Mouse (Mus musculus) bone marrow macrophage, adult 2 months (primary cell): Measurements from ENCODE around the gene Sim1. TPM values are rescaled to one million over a fixed set of nuclear protein-coding genes. Genes with fewer than 3 reads are reported as not detected.

Experiments used
- H3K27ac ChIP-seq: 2 replicates; pipeline ENCODE4 v1.5.1; 2012; ENCODE audit warnings: low read depth, low read length; ENCODE audit not compliant: insufficient read depth
- H3K4me1 ChIP-seq: 2 replicates; pipeline ENCODE4 v1.6.1; 2012; ENCODE audit warnings: low read length; ENCODE audit not compliant: control insufficient read depth, insufficient read depth
- H3K4me3 ChIP-seq: 2 replicates; pipeline ENCODE4 v1.5.1; 2012; ENCODE audit warnings: mild to moderate bottlenecking, low read length, moderate library complexity; ENCODE audit not compliant: insufficient read depth
- CTCF ChIP-seq: IDR thresholded peaks from 2 replicates; pipeline ENCODE4 v1.5.1; 2012; ENCODE audit warnings: low read depth, mild to moderate bottlenecking, low read length, moderate library complexity
- POLR2A ChIP-seq: IDR thresholded peaks from 2 replicates; pipeline ENCODE4 v1.6.1; 2012; ENCODE audit warnings: mild to moderate bottlenecking, low read depth, low read length, borderline replicate concordance
- polyA plus RNA-seq: library from polyadenylated mRNA; stranded (reverse); fragments of >200 nt; gene quantifications from 2 replicates; pipeline ENCODE4 v1.2.4, GENCODE M21; 2012; ENCODE audit not compliant: missing spikeins, insufficient read depth, insufficient read length

Gene Sim1
- polyA plus RNA-seq, 1 experiment: not detected

DNA sequence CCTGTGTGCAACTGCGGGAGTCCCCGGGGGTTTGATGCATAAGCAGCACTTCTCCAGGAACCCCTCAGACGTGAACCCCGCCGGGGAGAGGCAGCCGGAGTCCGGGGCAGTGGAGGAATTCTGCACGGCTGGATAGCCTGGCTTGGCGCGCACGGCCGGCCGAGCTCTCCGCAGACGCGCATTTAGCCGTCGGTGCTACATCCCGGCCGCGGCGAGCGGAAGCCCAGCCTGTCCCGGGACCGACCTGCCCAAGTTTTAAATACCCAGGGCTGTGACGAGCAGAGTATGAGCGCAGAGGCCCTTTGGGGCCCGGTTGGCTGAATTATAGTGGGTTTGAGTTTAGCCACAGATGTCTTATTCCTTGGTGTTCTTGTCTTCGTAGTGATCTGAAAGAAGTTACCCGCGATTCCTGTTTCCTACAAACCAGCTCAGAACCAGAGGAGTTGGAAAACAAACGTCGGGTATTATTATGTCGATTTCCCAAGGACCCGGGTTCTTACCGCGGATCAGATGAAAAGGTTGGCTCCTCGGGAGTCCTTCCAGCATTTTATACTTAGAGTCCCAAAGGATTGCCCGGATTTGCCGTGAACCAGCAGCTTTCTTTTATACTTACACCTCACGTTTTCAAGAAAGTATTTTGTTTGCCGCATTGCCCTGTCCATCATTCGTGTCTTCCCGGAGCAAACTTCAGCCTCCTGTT is 687 bp downstream of the Sim1 start:
- H3K4me1 ChIP-seq: 0 out of 2 replicates have a peak, but pooled peaks cover 2% of the 10 kb centered on the region
- peak overlapping the region; percentile 54 for H3K4me3 ChIP-seq
- H3K27ac ChIP-seq: no peak overlapping the region
- no peak for TF ChIP-seq CTCF
- no peak for TF ChIP-seq POLR2A

DNA sequence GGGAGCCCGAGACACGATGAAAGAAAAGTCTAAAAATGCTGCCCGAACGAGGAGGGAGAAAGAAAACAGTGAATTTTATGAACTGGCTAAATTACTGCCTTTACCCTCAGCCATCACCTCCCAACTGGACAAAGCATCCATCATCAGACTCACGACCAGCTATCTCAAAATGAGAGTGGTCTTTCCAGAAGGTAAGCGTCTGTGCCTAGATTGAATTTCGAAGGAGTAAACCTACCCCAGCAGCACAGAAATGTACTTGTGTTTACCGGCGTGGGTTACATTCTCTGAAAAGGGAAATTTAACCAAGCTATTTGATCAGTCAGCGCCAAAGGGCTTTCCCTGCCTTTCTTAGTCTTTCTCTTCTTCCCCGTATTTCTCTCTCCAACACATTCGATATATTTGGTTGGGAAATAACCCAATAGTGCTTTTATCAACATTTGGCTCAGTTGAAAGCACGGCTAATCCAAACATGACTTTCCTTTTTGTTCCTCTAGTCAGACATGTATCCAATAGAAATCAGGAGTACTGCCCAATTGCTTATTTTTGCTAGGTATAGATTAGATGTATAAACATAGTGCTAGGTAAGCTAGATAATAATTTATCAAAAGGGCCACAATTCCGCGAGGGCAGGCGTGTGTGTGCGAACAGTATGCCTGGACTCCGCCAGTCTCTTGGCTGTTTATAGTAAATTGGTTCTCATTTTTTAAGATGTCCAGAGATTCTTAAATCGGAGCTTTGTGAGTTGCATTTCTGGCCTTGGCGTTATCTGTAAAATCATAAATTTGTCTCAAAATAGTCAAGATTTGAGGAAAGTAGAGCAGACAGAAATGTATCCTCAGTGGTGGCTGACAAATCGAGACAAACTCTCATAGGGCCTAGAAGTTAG is 1.6 kb downstream of the Sim1 start:
- no peak overlapping the region for H3K4me3 ChIP-seq
- TF ChIP-seq POLR2A (no peak), CTCF (no peak)
- H3K27ac ChIP-seq: no peak overlapping the region
- 0 out of 2 replicates have a peak, but pooled peaks cover 2% of the 10 kb centered on the region for H3K4me1 ChIP-seq

DNA sequence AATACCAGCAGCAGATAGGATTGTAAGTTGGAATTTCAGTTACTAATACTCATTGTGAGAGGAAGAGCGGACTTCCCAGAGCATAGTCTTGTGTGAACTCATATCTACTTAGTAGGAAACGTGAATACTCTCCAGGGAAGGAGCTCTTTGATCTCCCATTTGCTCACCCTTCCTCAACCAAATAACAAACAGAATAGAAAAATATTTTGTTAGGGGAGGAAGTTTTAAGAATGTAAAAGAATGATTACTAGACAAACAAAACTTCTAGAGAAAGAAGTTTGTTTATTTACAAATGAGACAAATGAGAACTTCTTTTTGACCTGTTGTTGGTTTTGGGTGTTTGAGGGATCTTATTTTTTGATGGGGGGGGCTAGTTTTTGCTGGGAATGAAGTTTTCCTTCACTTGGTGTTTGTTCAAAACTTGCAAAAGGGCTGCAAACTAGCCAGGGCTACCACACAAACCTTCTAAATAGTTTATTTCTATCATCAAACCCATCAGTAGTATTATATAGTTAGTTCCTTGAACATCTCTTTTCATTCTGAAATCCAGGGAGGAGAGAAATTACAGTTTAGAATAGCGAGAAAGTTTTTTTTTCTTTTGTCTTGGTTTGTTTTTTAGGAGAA is 2.3 kb downstream of the Sim1 start:
- Histone ChIP-seq H3K4me3 (no peak overlapping the region), H3K27ac (no peak overlapping the region), H3K4me1 (0 out of 2 replicates have a peak, but pooled peaks cover 2% of the 10 kb centered on the region)
- TF ChIP-seq POLR2A (no peak), CTCF (no peak)

DNA sequence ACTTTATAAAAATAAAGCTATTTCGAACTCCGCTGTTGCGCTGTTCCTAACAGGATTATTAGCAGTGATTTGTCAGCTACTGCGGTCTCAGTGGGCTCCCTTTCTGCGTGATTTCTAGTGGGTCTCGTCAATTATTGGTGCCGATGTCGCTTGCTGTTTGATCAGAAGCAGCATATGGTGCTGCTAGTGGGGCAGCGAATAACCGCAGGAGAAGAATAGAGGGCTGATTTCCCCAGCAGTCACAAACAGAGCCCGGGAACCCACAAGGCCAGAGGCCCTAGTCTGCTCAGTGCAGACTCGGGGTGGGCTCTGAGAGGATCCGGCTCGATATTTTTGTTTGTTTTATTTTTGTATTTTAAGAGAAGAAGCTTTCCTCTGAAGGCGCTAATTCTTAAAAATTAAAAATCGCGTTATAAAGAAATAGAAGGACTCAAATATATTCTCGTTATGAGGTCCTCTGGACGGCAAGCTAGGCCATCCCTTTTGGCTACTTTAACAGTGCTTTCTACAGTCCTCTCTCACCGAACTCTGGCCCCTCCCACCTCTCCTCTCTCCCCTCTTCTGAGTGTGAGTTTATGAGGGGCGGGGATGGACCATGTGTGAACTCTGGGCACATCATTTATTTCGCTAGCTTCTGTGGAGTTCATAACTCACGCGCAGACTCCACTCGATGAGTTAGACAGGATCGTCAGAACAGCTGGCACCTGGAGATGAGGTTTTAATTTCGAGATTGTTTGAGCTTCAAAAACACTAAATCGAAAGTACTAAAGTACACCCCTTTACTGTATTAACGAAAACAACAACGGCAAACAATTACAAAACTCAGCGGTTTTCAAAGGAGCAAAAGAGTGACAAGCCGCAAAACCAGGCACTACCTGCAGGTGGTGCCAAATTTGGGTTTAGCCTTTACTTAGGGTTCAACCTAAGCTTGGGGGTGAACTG is 3.2 kb downstream of the Sim1 start:
- 0 out of 2 replicates have a peak, but pooled peaks cover 2% of the 10 kb centered on the region for H3K4me1 ChIP-seq

DNA sequence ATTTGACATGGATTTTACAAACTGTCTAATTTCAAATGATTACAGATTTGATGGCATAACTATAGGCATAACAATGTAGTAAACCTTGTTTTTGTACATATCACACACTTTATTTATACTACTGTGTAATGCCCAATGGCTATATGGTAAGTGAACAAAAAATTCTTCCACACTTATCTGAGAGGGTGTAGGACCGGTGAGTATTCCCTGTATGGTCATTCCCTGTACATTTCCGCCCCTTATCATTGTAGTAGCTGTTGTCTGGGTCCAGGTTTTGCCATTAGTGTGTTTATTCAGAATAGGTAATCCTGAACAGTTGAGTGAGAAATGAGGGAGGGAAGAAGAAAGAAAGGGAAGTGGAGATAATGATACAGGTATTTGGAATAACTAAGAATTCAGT is 4.1 kb downstream of the Sim1 start:
- 0 out of 2 replicates have a peak, but pooled peaks cover 2% of the 10 kb centered on the region for H3K4me1 ChIP-seq
- H3K4me3 ChIP-seq: no peak overlapping the region
- no peak overlapping the region for H3K27ac ChIP-seq
- TF ChIP-seq POLR2A: no peak
- no peak for TF ChIP-seq CTCF

More for the DNA sequence above, 3.2 kb downstream of the Sim1 start:
- H3K4me3 ChIP-seq: no peak overlapping the region
- H3K27ac ChIP-seq: no peak overlapping the region
- 0 out of 2 replicates have a peak, but pooled peaks have one; percentile 12 for TF ChIP-seq CTCF
- no peak for TF ChIP-seq POLR2A

DNA sequence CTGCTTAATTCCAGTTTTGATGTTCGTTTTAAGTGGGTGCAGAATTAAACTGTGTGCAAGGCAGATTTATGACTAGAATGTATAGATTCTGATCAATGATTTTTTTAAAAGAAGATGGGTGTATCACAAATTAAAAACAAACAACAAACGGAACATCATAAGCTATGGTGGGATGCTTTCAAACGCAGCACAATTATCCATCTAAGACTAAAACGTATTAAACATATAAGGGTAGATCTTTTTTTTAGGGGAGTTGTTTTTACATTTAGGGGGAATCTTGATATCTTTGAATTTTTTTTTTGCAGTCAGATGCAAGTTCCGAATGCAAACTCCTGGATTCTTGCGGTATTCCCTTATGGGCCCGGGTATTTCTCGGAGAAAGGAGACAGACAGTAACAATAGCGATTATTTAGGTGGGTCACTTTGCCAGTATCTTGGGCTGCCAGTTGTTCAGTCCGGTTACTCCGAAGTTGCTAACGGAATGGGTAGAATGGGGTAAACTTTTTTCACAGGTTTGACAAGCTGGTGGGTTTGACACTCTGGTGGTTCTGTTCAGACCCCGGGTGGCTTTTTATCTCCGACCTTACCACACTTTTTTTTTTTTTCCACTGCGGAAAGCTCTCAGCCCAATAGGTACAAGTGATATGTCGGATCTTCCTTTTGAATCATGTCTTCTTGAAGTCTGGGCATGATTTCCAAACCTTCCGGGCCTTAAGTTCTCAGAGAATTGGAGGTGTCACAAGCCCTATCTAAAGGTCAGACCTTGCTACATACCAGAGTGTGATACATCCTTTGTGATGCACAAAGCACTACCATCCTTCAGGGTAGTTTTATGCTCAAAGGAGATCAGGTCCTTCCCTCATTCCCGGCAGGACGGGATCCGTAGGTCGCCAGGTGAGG is 5.5 kb downstream of the Sim1 start:
- TF ChIP-seq POLR2A (no peak), CTCF (no peak)
- Histone ChIP-seq H3K4me1 (0 out of 2 replicates have a peak, but pooled peaks cover 2% of the 10 kb centered on the region), H3K4me3 (no peak overlapping the region), H3K27ac (no peak overlapping the region)

DNA sequence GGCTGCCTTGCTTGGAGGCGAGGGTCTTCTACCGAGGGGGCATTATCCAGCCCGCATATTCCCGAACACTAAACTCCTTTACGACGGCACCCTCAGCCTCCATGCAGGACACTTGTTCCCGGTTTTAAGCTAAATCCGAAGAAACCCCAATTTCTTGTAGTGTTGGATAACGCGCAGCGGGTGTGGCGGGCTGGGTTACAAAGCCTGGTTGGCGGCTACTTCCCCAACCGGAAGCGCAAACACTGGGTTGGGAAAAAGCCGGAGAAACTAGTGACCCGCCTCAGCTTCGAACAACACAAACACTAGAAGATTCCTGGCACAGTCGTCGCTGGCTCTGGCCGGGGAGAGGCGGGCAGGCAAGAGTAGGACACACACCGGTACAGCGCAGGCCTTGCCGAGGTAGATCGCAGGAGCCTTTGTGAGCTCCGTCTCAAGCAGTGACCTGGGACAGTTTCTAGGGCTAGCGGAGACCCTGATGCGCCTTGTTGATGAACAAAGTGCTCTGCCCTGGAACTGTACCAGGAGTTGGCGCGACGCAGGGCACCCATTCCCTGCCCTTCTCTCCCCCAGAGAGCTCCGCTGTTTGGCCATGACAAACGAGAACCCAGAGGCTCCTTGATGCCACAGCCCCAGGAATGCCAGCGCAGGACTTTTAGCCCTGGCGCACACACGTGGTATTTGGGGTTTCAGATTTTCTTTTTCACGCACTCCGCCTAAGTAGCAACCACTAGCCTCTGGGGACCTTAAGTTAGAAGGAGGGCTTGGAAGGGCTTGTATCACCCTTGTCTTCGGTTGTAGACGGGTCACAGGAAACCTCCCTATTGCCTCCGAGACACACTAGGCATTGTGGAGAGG is 6.4 kb downstream of the Sim1 start:
- TF ChIP-seq CTCF (no peak), POLR2A (no peak)
- Histone ChIP-seq H3K27ac (no peak overlapping the region), H3K4me3 (no peak overlapping the region), H3K4me1 (no peaks in the 10 kb centered on the region)
